Mouse (Mus musculus) adrenal gland, adult (tissue): ENCODE results near the gene Polr1b.

Source experiments
- DNase-seq, 2 experiments: peaks; one replicate each; pipeline ENCODE4 v3.0.0; 2022 to 2023; ENCODE audit warnings: low spot score in 1 of 2; ENCODE audit not compliant: inconsistent age in 2 of 2

Gene Polr1b

GRCm38 (mm10) chr2:129115706-129116367 lies 15.0 kb downstream of the Polr1b start:
- no peak for DNase-seq

- DNase-seq, result no peak
These were observed 15.6 kb downstream of the Polr1b start for GRCm38 (mm10) chr2:129116368-129116739.

GRCm38 (mm10) chr2:129118061-129118460 lies 17.3 kb downstream of the Polr1b start:
- no peak for DNase-seq

- DNase-seq, result no peak
These were observed 21.2 kb downstream of the Polr1b start for GRCm38 (mm10) chr2:129121986-129122385.

GRCm38 (mm10) chr2:129129412-129129929 lies 28.7 kb downstream of the Polr1b start, which contains the start of gene Chchd5:
Gene Chchd5, plus strand, starts transcription at chr2:129129700.
- peak; percentile 96 to 97 for DNase-seq

- DNase-seq, result peak in 1 of 2 experiments; percentile 48
These were observed 29.3 kb downstream of the Polr1b start for GRCm38 (mm10) chr2:129129987-129130545.

- no peak for DNase-seq
These were observed 30.0 kb downstream of the Polr1b start for GRCm38 (mm10) chr2:129130776-129131175.

- DNase-seq, result peak in 1 of 2 experiments; percentile 50
These were observed 31.4 kb downstream of the Polr1b start for GRCm38 (mm10) chr2:129132231-129132630.

- peak; percentile 79 to 93 for DNase-seq
These were observed 32.4 kb downstream of the Polr1b start for GRCm38 (mm10) chr2:129133006-129133805.

- no peak for DNase-seq
These were observed 39.1 kb downstream of the Polr1b start for GRCm38 (mm10) chr2:129139906-129140305.

- DNase-seq, result no peak
These were observed 48.0 kb downstream of the Polr1b start for GRCm38 (mm10) chr2:129148836-129149235.

- DNase-seq, result peak; percentile 44 to 77
These were observed 49.6 kb downstream of the Polr1b start for GRCm38 (mm10) chr2:129150386-129150785.

GRCm38 (mm10) chr2:129151111-129151510 lies 50.3 kb downstream of the Polr1b start:
- DNase-seq, result no peak

- peak in 1 of 2 experiments; percentile 79 for DNase-seq
These were observed 52.0 kb downstream of the Polr1b start for GRCm38 (mm10) chr2:129152751-129153150.

- no peak for DNase-seq
These were observed 64.0 kb downstream of the Polr1b start for GRCm38 (mm10) chr2:129164815-129165214.

GRCm38 (mm10) chr2:129166466-129167463 lies 66.0 kb downstream of the Polr1b start:
- DNase-seq, result no peak

- no peak for DNase-seq
These were observed 72.6 kb downstream of the Polr1b start for GRCm38 (mm10) chr2:129173386-129173785.

GRCm38 (mm10) chr2:129174474-129174873 lies 73.7 kb downstream of the Polr1b start:
- peak; percentile 35 to 75 for DNase-seq

- DNase-seq, result peak in 1 of 2 experiments; percentile 54
These were observed 74.8 kb downstream of the Polr1b start for GRCm38 (mm10) chr2:129175636-129176035.
